ENCODE assay signal across 23 mouse cellular contexts in genomic region chr14:48566596-48566995, GRCm38 (mm10).
"Had no signal": no experiment of that assay in that cellular context is flagged by ENCODE, and none has a peak within 500 bp of the region (broad histone marks: within the 10 kb centered on the region; RNA-seq: fewer than 3 reads in every experiment).

No protein-coding gene starts in this region.

- H3K4me2 ChIP-seq: heart, embryonic 13.5 days; heart, embryonic 15.5 days; hindbrain, embryonic 13.5 days; hindbrain, embryonic 15.5 days; limb, embryonic 13.5 days; limb, embryonic 15.5 days; liver, embryonic 12.5 days had no signal

- H3K4me1 ChIP-seq: hindbrain, embryonic 15.5 days; limb, embryonic 13.5 days; limb, embryonic 15.5 days; liver, embryonic 12.5 days had no signal

- H3K27me3 ChIP-seq: heart, embryonic 13.5 days; heart, embryonic 15.5 days; hindbrain, embryonic 15.5 days; limb, embryonic 13.5 days; limb, embryonic 15.5 days had no signal

- H3K27ac ChIP-seq: heart, embryonic 10.5 days; heart, embryonic 13.5 days; heart, embryonic 15.5 days; hindbrain, embryonic 13.5 days; hindbrain, embryonic 15.5 days; hindbrain, postnatal 0 days; limb, embryonic 13.5 days; limb, embryonic 15.5 days; liver, embryonic 12.5 days; liver, embryonic 14.5 days had no signal

- H3K4me3 ChIP-seq: heart, embryonic 10.5 days; heart, embryonic 13.5 days; heart, embryonic 15.5 days; hindbrain, embryonic 13.5 days; hindbrain, embryonic 15.5 days; limb, embryonic 13.5 days; limb, embryonic 15.5 days; liver, embryonic 12.5 days had no signal

- H3K9me3 ChIP-seq: heart, embryonic 10.5 days; heart, embryonic 13.5 days; heart, embryonic 15.5 days; hindbrain, embryonic 13.5 days; hindbrain, embryonic 15.5 days; limb, embryonic 13.5 days; limb, embryonic 15.5 days; liver, embryonic 12.5 days had no signal

- H3K9ac ChIP-seq: forebrain, postnatal 0 days; heart, embryonic 13.5 days; heart, embryonic 15.5 days; hindbrain, embryonic 13.5 days; hindbrain, embryonic 15.5 days; limb, embryonic 13.5 days; limb, embryonic 15.5 days; liver, embryonic 12.5 days; liver, embryonic 14.5 days had no signal

- ATAC-seq: forebrain, postnatal 0 days; hindbrain, postnatal 0 days; intestine, embryonic 16.5 days; liver, embryonic 12.5 days had no signal

- DNase-seq: forebrain, postnatal 0 days; gastrocnemius, postnatal 14 days; gastrocnemius, postnatal 36 days; heart, adult 18-20 months; heart, postnatal 14 days; heart, postnatal 36 days; kidney, adult 11 months; kidney, adult 9 months; layer of hippocampus, adult 9-11 months; layer of hippocampus, postnatal 36 days; left cerebral cortex, postnatal 4 days; lung, adult 18-20 months had no signal

- H3K36me3 ChIP-seq: heart, embryonic 10.5 days; heart, embryonic 13.5 days; heart, embryonic 15.5 days; hindbrain, embryonic 13.5 days; hindbrain, embryonic 15.5 days; limb, embryonic 13.5 days; limb, embryonic 15.5 days; liver, embryonic 12.5 days had no signal
